Mouse (Mus musculus) c-Kit-positive CD71-negative TER-119-negative erythroid progenitor cells, embryonic 14.5 days (primary cell): ENCODE measurements at regions not wholly inside any gene's neighbourhood (a gene's known extent, or its start where the extent isn't known, plus 50 kb on each side); places are given as distances from the start of the nearest gene placed in this dataset.

Experiments used
- DNase-seq: peaks from one replicate; pipeline ENCODE4 v3.0.0-alpha.2; 2013; ENCODE audit warnings: low read depth

- DNase-seq = no peak
Measured at GRCm38 (mm10) chr9:41766533-41766920, 357.6 kb downstream of the Sorl1 start.

DNA sequence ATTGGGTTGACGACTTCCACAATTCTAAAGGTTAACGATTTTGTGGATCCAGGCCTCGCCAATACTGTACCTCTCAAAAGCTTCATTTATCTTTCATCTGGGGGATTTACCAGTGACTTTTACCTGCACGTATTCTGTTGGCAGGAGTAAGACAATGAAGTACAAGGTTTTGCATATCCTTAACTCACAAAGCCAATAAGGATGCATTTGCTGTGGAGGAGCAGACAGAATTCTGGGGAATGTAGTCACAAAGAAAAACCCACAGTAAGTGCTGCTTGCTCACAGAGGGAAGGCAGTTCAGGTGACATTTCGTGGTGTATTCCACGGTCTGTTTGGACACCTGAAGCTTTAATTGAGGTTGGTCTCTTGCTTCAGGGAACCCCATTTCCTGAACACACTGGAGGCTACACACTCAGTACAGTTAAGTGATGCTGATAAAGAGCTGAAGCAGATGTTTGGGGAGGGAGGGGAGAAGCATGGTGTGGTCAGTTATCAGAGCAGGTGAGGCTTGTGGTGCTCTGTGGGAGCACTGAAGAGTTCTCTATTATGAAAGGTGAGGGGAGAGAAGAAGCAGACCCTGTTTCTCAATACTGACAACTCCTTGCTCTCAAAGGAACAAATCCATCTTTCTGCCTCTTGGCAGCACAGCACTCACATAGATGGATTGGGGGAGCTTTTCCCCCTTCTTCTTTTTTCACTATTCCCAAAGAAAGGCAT lies 358.1 kb downstream of the Sorl1 start:
- DNase-seq = no peak

DNA sequence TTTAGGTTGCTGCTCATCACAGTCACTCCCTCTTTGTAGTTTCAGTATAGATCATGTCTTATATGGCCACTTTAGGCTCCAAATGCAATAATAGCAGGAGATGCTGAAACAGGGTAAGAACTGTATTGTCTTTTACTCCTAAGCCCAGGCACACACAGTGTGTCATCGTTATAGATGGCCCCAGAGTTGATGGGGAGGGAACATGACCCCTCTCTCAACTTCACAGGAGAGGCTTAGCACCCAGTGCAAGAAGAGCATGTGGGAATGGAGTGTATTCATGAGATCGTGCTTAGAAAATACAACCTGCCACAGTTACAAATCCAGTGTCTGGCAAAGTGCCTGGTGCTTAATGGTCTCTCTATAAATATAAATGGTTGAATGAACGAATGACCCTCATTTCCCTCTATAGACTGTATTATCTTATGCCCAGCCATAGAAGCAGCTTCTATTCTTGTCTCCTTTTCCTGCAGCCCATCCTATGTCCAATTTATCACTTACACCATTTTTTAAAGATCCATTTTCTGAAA lies 363.0 kb downstream of the Sorl1 start:
- DNase-seq = no peak

DNA sequence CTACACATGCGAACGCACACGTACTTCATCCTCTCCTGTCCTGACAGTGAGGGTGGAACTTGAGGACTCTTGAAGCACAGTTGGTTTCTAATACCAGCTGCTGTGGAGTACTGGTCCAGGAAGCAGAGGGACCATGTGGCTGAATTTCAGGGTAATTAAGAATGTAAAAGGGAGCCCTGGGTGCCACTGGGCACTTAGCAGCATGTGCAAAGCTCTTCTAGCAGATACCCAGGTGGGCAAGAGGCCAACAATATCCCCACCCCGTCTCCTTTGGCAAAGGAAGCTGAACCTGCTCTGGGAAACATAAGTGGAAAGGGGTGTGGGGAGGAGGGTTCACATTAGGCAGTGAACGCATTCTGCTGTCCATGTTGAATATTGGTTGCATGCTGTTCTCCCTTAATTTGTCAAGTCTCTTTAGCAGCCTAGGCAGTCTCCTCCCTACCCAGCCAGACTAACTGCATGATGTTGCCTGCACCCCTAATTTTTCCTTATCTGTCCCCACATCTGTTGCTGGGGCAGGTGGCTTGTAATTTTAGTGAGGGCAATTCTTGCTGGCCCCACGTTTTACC lies 369.6 kb downstream of the Sorl1 start:
- DNase-seq = no peak

DNA sequence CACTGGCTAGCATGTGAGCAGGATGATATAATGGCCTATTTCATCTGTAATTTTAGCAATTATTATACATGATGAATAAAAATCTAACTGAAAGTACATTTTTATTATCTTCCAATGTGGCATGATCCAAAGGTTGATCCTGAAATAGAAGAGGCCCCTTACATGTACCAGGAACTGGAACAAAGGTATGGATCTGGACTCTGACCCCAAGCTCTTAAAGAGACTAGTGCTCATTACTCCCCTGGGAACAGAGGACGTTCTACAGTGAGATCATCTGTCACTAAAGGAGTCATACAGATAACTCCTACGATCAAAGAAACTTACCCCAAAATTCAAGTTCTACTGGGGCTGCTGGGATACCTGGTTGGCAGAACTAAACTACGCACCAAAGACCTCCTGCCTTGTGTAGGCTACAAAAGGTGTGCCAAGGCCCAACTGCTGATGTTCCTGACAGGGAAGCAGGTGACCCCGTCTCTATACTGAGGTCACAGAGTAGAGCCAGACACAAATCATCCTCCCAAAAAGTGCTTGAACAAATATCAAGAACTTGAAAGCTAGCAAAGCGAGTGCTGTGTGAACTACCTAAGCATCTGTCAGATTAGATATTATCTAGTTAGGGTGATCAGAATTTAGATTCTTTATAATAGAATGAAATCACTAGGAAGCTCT lies 378.0 kb downstream of the Sorl1 start:
- no peak for DNase-seq

GRCm38 (mm10) chr9:41741500-41741899 lies 382.6 kb downstream of the Sorl1 start:
- DNase-seq = no peak

- DNase-seq = no peak
Measured at GRCm38 (mm10) chr9:41740536-41740935, 383.6 kb downstream of the Sorl1 start.

- DNase-seq = no peak
Measured at GRCm38 (mm10) chr9:41737671-41738070, 386.4 kb downstream of the Sorl1 start.

- no peak for DNase-seq
Measured at GRCm38 (mm10) chr9:41736881-41737280, 387.2 kb downstream of the Sorl1 start.

DNA sequence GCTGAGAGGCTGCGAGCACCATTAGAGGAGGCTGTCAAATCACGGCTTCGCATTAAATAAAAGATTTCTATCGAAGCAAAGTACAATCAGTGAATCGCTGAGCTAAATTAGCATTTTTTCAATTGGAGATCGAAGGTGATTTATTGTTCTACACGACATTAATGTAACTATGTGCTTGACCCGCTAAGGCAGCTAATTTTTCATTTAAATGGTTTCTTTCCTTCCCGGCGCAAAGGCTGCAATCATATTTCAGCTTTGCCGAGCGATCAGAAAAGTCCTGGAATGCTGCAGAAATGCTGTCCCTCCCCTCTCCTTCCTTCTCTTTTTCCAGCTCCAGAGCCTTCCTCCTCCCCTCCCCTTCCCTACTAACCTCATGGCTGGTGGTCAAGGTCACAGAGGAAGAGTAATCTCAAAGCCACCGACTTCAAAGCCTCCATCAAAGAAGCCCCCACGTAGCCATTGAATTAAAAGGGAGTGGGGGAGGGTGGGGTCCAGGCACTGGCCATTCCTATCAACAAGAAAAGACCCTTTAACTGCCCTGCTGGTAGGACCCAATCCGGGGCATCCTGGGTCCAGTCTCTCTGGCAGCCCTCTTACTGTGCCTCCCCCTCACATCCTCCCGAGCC lies 387.8 kb downstream of the Sorl1 start:
- no peak for DNase-seq

GRCm38 (mm10) chr9:41735448-41736233 lies 388.5 kb downstream of the Sorl1 start:
- DNase-seq = no peak

DNA sequence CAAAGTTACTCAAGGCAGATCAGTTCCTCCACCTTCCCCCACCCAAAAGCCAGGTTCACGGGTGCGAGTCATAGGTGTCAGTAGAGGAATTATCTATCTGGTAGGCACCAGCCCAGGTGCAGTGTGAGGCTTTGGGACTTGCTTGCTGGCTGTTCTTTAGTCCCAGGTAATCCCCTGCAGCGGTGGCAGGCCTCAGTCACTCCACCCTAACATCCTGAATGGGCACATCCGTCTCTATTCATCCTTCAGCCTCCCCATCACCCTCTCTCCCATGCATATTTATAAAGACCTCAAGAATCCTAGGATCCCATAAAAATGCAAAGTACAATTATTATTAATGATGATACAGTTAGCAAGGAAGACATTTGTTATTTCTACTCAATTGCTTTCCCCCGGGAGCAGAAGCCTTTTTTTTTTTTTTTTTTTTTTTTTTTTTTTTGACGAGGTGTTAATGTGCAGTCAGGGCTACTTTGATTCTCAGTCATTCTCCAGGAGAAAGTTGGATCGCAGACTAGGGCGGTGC lies 389.1 kb downstream of the Sorl1 start:
- no peak for DNase-seq

- no peak for DNase-seq
Measured at GRCm38 (mm10) chr9:41721609-41722008, 402.5 kb downstream of the Sorl1 start.

DNA sequence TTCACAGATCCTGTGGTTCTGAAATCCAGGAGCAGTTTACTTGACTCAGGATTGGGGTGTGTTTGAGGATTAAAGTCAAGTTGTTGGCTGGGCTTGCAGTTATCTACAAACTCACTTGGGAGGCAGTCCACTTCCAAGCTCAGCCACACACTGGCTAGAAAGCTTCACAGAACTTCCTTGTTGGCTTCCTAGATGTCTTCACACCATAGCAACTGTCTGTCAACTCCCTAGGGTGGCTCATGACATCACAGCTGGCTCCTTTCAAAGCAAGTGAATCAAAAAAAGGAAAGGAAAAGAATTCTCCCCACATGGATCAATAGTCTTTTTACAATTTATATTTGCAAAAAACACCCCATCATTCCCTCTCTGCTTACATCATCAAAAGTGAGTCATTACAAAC lies 408.9 kb downstream of the Sorl1 start:
- no peak for DNase-seq

DNA sequence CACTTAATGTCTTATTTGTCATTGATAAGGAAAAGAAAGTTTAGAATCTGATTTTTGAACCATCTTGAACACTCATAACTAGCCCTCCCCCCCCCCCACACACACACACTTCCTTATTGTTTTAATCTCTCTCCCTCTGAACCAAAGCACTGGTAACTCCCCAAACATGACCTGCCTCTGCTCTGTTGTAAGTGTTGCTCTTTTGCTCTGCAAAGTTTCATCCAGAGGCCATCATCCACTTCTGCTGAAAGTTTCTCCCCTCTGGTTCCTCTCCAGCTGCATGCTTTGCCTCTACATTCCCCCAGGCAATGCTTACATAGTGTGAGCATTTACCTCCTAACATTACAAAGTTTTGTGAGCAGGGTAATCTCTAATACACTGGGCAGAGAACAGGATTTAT lies 418.1 kb downstream of the Sorl1 start:
- DNase-seq = no peak

GRCm38 (mm10) chr9:41705461-41705903 lies 418.6 kb downstream of the Sorl1 start:
- DNase-seq = no peak

GRCm38 (mm10) chr9:41703091-41703490 lies 421.0 kb downstream of the Sorl1 start:
- no peak for DNase-seq

- no peak for DNase-seq
Measured at GRCm38 (mm10) chr9:41700683-41701082, 423.4 kb downstream of the Sorl1 start.

DNA sequence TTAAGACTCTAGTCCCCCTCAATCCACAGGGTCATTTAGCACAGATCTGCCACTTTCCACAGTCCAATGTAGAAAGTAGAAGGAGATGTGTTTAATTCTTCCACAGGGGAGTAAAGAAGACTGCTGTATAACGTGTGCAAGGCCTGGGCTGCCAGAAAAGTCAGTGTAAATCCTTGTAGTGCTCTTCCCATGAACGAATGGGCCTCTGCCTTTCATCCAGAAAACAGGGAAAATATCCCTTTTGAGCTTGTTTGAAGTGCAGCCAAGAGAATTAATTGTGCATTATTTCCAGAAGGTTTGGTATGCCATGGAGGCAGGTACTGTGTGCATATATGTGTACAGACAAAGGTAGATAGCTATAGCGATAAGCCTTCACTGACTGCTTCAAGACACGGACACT lies 425.1 kb downstream of the Sorl1 start:
- no peak for DNase-seq

DNA sequence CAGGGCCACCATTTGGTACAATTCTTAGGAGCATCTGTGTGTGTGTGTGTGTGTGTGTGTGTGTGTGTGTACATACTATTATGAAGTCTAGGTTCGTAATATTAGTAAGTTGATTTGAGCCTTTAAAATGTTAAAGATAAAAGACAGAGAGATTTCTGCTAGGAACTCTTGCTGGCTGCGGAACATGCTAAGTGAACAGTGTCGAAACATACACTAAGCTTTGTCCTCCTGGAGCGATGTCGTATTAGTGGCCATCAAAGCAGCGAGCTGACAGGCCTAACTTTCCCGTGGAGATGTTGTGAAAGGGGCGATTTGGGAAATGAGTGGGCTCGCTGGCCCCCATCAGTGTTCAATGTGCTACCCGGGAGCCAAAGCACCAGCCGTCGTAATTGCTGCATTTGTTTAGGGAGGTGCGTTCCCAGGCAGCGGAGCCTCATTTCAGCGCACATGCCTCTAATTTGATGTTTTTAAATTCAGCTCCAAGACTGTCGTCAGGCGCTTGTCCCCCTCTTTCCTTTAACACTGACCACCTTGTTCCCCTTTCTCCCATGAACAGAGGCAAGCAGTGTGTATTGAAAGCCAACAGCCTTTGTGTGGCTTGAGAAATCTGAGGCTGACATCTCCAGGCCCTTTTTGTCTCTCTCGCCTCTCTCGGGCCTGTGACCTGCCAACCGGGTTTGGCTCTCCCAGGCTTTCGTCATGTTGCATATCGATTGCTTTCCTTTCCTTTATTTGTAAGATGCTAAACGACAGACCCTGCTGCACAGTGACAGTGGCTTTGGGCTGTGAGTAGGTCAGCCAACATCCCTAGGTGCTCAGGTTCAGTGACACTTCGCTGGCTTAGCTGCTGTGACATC lies 426.3 kb downstream of the Sorl1 start:
- no peak for DNase-seq

DNA sequence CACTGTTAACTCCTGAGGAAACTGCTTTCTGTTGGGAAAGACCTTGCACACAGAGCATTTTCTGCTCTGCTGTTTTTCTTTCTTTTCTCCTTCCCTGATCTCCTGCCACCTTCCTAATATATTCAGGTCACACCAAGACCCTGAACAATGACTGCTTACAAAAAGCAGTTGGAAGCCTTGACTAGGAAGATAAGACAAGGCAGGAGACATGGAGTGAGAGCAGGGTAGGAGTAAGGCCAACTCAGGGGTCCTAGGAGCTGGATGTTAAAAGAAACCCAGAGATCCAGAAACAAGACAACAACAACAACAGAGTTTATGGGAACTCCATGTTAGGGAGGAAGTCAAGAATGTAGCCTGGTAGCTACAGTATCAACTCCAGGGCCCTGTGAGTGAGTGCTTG lies 426.9 kb downstream of the Sorl1 start:
- DNase-seq = no peak
